Mouse (Mus musculus) naive thymus-derived CD4-positive, alpha-beta T cell, adult 2 months (primary cell): ENCODE measurements at regions not wholly inside any gene's neighbourhood (a gene's known extent, or its start where the extent isn't known, plus 50 kb on each side); places are given as distances from the start of the nearest gene placed in this dataset.

Experiments used
- DNase-seq: peaks from one replicate; pipeline ENCODE4 v3.0.0-alpha.2; 2011; ENCODE audit warnings: low read depth

DNA sequence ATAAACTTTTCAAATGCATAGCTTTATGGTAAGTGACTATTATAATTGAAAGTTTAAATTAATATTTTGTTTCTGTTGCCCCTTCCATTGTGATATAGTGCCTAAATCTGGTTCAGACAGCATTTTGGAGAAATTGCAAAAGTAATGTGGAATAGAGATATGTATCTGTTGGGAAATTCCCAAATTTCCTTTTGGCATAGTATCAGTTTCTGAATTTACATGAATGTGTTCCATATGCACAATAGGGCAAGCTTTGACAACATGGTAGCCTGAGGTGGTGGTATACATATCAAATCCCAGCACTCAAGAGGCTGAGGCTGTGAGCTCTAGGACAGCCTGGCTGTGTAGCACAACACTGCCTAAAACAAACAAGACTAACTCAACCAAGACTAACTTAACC, 147.2 kb upstream of the Supt20 start:
- no peak for DNase-seq

- DNase-seq, result no peak
These were observed 140.7 kb upstream of the Supt20 start for GRCm38 (mm10) chr3:54551908-54552307.

- DNase-seq, result peak; percentile 35
These were observed 136.7 kb upstream of the Supt20 start for GRCm38 (mm10) chr3:54555954-54556353.

- no peak for DNase-seq
These were observed 133.6 kb upstream of the Supt20 start for GRCm38 (mm10) chr3:54559053-54559452.

DNA sequence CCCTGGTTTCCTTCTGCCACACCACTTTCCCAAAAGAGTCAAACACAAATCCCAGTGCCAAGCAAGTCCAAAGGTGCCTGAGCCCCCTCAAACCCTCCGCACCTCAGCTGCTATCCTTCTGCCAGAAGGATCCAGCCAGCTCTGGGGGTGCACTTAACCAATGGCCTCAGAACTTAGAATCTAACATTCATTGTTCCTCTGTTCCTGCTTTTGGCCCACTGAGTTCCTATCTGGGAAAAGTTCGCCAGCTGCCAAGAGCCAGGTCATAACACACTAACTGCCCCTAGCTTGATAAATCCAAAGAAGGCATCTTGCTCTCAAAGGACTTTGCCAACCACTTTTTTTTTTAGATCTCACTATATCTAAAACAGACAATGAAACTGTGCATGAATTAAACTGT, 133.1 kb upstream of the Supt20 start:
- no peak for DNase-seq

GRCm38 (mm10) chr3:54560056-54560922, 132.3 kb upstream of the Supt20 start:
- no peak for DNase-seq

DNA sequence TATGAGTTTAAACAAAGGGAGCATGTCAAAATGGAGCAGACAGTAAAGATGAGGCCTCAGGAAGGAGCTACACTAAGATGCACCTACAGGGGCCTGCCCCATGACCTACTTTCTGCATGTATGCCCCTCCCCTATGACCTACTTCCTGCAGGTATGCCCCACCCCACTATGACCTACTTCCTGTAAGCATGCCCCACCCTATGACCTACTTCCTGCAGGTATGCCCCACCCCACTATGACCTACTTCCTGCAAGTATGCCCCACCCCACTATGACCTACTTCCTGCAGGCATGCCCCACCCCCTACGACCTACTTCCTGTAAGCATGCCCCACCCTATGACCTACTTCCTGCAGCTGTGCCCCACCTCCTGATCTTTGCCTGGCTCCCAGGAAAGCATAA, 125.3 kb upstream of the Supt20 start:
- DNase-seq, result peak; percentile 28

GRCm38 (mm10) chr3:54568096-54568495, 124.5 kb upstream of the Supt20 start:
- no peak for DNase-seq

DNA sequence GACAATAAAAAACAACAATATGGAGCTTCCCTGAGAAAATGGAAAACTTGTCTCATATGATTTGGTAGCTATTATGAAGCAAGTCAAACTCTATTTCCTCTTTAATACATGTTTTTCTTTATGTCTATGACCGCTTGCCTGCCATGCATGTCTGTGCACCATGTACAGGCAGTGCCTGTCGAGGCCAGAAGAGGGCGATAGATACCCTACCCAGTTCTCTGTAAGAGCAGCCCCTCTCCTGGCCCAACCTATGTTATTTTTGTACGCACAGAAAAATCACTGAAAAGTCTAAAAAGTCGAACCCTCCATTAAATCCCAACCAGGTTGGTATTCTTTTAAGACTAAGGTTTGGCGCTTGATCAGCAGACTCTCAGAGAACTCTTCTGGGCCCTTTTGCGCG, 122.1 kb upstream of the Supt20 start:
- DNase-seq, result peak; percentile 31

GRCm38 (mm10) chr3:54577851-54578250, 114.8 kb upstream of the Supt20 start:
- DNase-seq, result no peak

- DNase-seq, result no peak
These were observed 113.2 kb upstream of the Supt20 start for GRCm38 (mm10) chr3:54579425-54579824.

GRCm38 (mm10) chr3:54580339-54580738, 112.3 kb upstream of the Supt20 start:
- no peak for DNase-seq

GRCm38 (mm10) chr3:54585781-54586180, 106.8 kb upstream of the Supt20 start:
- peak; percentile 31 for DNase-seq

DNA sequence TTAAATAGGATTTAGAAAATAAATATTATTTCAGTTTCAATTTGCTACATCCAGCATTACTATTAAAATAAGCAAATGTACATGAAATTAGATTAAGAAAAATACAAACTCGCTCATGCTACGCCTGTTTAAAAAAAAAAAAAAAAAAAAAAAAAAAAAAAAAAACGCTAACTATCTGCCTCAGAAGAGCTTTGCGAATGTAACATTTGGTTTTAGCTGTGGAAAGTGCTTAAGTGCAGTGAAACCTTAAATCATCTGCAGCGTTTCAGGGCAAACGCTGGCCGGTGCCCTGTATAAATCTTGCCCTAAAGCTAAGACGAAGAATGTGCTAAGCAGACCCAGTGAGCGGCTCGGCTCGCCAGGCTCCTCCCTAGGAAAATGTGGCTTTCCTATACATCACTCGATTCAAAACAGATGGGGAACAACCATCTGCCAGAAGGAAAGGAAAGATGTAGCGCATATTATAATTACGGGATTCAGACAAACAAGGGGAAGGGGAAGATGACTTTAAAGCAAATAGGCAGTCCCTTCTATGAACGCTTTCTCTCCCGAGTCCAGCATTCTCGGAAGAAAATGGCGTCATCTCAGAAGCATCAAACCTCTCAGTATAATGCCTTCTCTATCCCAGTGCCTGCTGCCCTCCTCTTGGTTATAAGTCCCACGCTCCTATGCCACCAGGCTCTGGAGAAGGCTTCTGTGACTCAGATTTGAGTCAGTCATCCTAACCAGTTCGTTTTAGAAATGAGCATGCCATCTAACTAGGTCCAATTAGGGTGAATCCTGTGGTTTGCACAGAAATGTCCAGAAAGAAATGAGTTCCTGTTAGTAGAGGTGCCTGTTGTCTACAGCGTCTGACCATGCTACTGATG, 105.2 kb upstream of the Supt20 start:
- no peak for DNase-seq

GRCm38 (mm10) chr3:54588198-54588597, 104.4 kb upstream of the Supt20 start:
- DNase-seq, result no peak

DNA sequence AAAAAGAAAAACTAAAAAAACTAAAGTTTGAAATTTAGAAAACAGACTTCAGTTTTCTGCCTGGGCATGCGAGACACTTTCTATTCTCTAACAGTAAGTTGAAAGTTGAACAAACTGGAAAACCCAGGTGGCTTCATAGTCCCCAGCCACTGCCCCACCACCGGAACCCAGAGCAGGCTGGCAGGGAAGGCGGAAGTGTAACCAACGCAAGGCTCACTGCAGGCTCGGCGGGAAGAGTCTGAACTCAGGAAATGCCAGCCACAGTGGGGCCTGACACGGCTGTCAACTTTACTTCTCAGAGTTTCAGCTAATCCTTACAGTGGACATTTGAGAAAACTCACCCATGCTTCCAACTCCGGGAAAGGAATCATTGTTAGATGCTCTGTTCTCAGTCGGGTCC, 102.6 kb upstream of the Supt20 start:
- peak; percentile 70 for DNase-seq

GRCm38 (mm10) chr3:54591160-54591559, 101.4 kb upstream of the Supt20 start:
- DNase-seq, result peak; percentile 64

DNA sequence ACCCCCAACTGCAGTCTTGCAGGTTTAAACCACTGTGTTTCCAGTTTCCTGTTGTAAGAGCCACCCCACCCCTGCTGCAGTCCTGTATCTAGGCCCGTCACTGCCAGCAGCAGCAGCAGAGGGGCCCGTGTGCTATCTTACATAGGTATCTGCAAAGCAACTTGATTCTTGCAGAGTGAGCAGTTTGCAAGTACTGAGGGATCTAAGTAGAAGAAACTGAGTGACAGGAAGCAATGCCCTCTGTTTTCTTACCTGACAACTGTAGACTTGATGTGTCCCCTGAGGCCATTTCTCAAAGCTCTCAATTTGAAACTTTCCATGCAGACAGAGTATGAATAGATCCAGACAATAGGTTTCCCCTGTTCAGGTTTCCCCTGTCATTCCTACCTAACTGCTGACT, 100.5 kb upstream of the Supt20 start:
- DNase-seq, result peak; percentile 57

DNA sequence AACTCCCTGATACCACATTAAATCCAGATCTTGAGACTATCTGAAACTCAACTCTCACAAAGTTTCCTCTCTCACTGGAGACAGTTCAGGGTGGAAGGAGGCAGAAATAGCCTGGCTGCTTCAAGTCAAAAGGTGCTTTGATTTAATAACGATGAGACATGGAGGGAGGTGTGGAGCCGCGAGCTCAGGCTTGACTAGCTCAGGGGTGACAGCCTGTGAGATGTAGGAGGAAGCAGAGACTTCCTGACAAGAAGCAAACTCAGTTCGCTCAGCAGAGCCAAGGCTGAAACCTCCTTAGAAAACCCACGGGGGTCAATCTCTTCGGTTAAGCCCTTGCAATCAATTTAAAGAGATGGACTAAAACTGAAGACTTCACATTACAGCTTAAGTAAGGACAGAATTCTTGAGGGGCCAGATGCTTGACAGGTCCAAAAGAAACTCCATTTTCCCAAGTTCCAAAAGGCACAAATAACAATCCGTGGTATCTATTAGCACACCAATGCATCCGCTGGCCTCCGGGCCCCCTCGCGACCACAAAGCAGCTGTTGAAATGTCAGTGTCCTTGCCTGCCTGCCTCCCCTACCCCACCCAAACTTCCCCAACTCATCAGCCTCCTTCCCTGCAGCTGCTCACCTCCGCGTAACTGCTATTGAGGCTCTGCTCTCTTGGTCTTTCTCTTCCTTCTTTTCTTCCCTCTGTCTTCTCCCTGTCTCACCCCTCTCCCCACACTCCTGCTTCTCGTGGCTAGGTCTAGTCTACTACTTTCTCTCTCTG, 99.8 kb upstream of the Supt20 start:
- DNase-seq, result peak; percentile 65

DNA sequence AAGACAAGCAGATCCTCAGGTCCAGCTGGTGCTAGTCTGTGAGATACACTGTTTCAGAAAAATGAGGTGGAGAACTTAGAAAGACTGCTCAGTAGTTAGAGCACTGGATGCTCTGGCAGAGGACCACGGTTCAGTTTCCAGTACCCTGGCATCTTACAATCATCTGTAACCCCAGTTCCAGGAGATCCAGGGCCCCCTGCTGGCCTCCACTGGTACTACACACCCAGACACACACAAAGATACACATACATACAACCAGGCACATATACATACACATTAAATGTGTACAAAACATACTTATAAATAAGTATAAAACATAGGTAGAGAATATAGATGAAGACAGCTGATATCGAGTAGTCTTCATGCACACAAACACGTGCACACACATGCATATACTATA, 97.4 kb upstream of the Supt20 start:
- peak; percentile 37 for DNase-seq

DNA sequence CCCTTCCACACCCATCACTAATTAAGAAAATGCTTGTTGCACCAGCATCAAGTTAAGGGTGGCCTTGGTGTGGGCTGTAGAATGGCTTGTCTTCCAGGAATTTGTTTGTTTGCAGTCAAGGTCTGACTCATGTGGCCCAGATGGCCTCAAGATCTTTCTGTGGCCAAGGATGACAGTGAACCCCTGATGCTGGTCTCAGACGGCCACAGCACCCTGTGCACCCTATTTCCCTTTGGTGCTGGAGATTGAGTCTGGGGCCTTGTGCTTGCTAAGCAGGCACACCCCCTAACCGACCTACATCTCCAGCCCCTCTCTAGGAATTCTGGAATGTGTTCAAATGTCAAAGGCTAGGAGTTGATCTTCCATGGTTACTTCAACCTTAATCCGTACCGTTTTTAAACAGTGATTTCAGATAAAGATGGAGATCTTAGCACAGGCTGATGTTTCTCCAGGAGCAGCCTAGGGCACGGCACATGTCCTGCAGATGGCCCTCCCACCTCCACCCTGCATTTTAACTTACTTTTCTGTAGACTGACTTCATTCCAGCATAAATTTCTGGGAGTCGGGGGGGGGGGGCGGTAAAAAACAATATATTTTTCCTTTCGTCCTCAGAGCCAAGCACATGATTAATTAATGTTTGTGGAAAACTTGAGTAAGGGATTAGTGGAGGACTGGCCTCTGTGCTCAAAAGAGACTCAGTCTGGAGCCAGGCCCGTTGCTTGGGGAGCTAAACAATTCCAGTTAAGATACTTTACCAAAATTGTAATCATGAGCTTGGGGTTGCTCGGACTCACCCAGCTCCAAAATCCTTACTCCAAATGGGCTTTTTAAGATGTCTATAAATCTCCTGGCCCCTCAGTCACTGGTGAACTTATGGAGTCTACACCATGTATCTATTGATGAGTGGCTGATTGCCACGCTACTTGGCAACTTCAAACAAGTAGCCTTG, 95.0 kb upstream of the Supt20 start:
- DNase-seq, result no peak
